In the genomic region with DNA sequence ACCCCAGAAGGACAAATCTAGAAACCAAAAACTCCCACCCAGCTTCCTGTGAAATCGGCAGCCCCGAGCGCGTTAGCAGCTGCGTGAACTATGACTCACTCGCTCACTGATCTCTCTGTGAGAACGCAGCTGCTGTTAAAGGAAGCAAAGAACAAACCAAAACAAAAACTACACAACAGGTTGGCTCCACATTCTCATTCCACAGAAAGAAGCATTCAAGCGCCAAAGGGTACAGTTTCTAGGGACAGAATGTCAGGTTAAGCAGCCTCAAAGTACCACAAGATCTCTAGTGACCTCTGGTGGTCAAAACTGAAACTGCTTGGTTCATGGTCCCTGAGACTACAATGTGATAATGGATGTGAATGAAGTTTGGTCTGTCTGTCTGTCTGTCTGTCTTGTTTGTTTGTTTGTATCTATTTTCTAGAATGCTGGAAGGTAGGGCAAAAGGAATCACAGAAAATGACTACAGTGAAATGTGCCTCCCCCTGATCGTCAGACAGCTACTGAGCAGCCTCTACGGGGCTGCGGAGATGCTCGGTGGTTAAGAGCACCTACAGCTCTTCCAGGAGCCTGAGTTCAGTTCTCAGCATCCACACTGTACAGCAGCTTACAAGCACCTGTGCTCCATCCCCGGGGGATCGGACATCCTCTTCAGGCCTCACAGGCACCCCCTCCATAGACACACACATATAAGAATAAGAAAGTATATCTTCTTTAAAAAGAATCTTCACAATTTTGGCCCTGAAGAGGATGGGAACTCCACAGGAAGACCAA, we compare ENCODE assay signal across 8 mouse cellular contexts. TPM values are rescaled to one million over a fixed set of nuclear protein-coding genes. Genes with fewer than 3 reads are reported as not detected.
A peak's percentile ranks its signal among the peaks of the same experiment; 100 is the strongest.
DNase-seq lines count a peak whose midpoint lies in the region; ATAC-seq and TF ChIP-seq lines count a peak whose summit lies in the region.

No protein-coding gene starts in this region.

- H3K27ac ChIP-seq in MEL (ENCODE audit: control insufficient read depth, low read depth, low read length) = no peak overlapping the region
- H3K27ac ChIP-seq in forebrain, embryonic 10.5 days = 0 out of 2 replicates have a peak overlapping the region, but pooled peaks have one; percentile 20
- no peak overlapping the region for H3K27ac ChIP-seq in liver, embryonic 16.5 days (ENCODE audit: low read length)
- no peak overlapping the region for H3K27ac ChIP-seq in neural tube, embryonic 12.5 days

- no peaks in the 10 kb centered on the region for H3K27me3 ChIP-seq in MEL (ENCODE audit: control insufficient read depth in 1 of 2, insufficient read depth in 2 of 2, low read length in 2 of 2)
- H3K27me3 ChIP-seq in forebrain, embryonic 10.5 days (ENCODE audit: poor library complexity, severe bottlenecking) = no peaks in the 10 kb centered on the region
- no peaks in the 10 kb centered on the region for H3K27me3 ChIP-seq in liver, embryonic 16.5 days (ENCODE audit: control insufficient read depth, insufficient read depth, low read depth, low read length)
- H3K27me3 ChIP-seq in neural tube, embryonic 12.5 days (replicated peaks) = no peaks in the 10 kb centered on the region

- ATAC-seq in liver, embryonic 16.5 days (ENCODE audit: low read depth) = no peak
- peak; percentile 71; the same call in 1 of the 2 replicates for ATAC-seq in neural tube, embryonic 12.5 days (ENCODE audit: low FRiP score, low read depth)

- intact Hi-C loops in heart, postnatal 36 days (cut with DNase I) = loop anchor here (1.0 to 5.0 kb wide), 4 partner anchors 90 to 465 kb away; partner anchors contain the start of gene Reps1

- peak overlapping the region; percentile 41 to 65 for H3K4me3 ChIP-seq in MEL (ENCODE audit: control insufficient read depth in 1 of 2, insufficient read depth in 1 of 2, low read depth in 2 of 2, low read length in 2 of 2)
- peak overlapping the region; percentile 25; the same call in 1 of the 2 replicates for H3K4me3 ChIP-seq in forebrain, embryonic 10.5 days
- peak overlapping the region; percentile 36 for H3K4me3 ChIP-seq in liver, embryonic 16.5 days (ENCODE audit: low read depth, low read length)
- no peak overlapping the region for H3K4me3 ChIP-seq in neural tube, embryonic 12.5 days

- H3K9ac ChIP-seq in MEL (ENCODE audit: control insufficient read depth, low read depth, low read length, poor library complexity, severe bottlenecking) = peak overlapping the region; percentile 31
- no peak overlapping the region for H3K9ac ChIP-seq in liver, embryonic 16.5 days (ENCODE audit: low read depth, low read length)
- H3K9ac ChIP-seq in neural tube, embryonic 12.5 days = no peak overlapping the region

- TF ChIP-seq CTCF in MEL (IDR thresholded peaks at IDR 0.05 in 2 of 3, conservative IDR thresholded peaks at IDR 0.05 in 1 of 3; ENCODE audit: control insufficient read depth in 1 of 3, insufficient read depth in 1 of 3, low read depth in 2 of 3, low read length in 3 of 3, poor library complexity in 1 of 3, severe bottlenecking in 1 of 3) = peak; percentile 43 to 84 (median 84); a peak in 5 of 6 replicates

- H3K9me3 ChIP-seq in MEL (replicated peaks; ENCODE audit: insufficient read depth, low read length) = no peaks in the 10 kb centered on the region
- H3K9me3 ChIP-seq in forebrain, embryonic 10.5 days = no peaks in the 10 kb centered on the region
- no peaks in the 10 kb centered on the region for H3K9me3 ChIP-seq in liver, embryonic 16.5 days (replicated peaks; ENCODE audit: control insufficient read depth, low read length)
- no peaks in the 10 kb centered on the region for H3K9me3 ChIP-seq in neural tube, embryonic 12.5 days

- no peak for TF ChIP-seq EP300 in MEL (IDR thresholded peaks at IDR 0.05; ENCODE audit: low read depth in 1 of 2, low read length in 2 of 2)

- H3K79me2 ChIP-seq in MEL (ENCODE audit: control insufficient read depth, insufficient read depth, low read length, poor library complexity) = no peaks in the 10 kb centered on the region

- peak; percentile 88 for TF ChIP-seq RAD21 in MEL (IDR thresholded peaks at IDR 0.05; ENCODE audit: low read depth, low read length)

- peak overlapping the region; percentile 60 for H3K4me2 ChIP-seq in liver, embryonic 16.5 days (ENCODE audit: low read depth, low read length)
- H3K4me2 ChIP-seq in neural tube, embryonic 12.5 days (replicated peaks) = peak overlapping the region; percentile 39

- TF ChIP-seq POLR2A in MEL (IDR thresholded peaks at IDR 0.05; ENCODE audit: control insufficient read depth in 1 of 2, insufficient read depth in 1 of 2, low read depth in 1 of 2, low read length in 2 of 2, poor library complexity in 1 of 2) = no peak

- no peaks in the 10 kb centered on the region for H3K4me1 ChIP-seq in MEL (ENCODE audit: control insufficient read depth in 1 of 2, insufficient read depth in 2 of 2, low read length in 2 of 2)
- H3K4me1 ChIP-seq in forebrain, embryonic 10.5 days = peaks cover 12% of the 10 kb centered on the region
- H3K4me1 ChIP-seq in liver, embryonic 16.5 days (ENCODE audit: control insufficient read depth, low read depth, low read length) = no peaks in the 10 kb centered on the region; the same call in 1 of the 2 replicates
- H3K4me1 ChIP-seq in neural tube, embryonic 12.5 days = no peaks in the 10 kb centered on the region

- DNase-seq in MEL (ENCODE audit: low read depth, low spot score) = peak; percentile 82
- peak; percentile 70 for DNase-seq in c-Kit-positive CD71-positive TER-119-negative erythroid progenitor cells, embryonic 14.5 days (ENCODE audit: low read depth)
- DNase-seq in forebrain, embryonic 10.5 days (ENCODE audit: extremely low spot score, low spot score) = peak; percentile 55
- DNase-seq in heart, postnatal 36 days = peak; percentile 78 to 79
- peak; percentile 90 for DNase-seq in layer of hippocampus, adult 11-12 months (ENCODE audit: low spot score)
- DNase-seq in testis, postnatal 10 days (ENCODE audit: low spot score) = peak; percentile 81

- H3K36me3 ChIP-seq in MEL (ENCODE audit: control insufficient read depth in 1 of 2, insufficient read depth in 2 of 2, low read length in 2 of 2) = no peaks in the 10 kb centered on the region
- H3K36me3 ChIP-seq in forebrain, embryonic 10.5 days (replicated peaks) = no peaks in the 10 kb centered on the region
- H3K36me3 ChIP-seq in liver, embryonic 16.5 days (ENCODE audit: control insufficient read depth, insufficient read depth) = no peaks in the 10 kb centered on the region
- no peaks in the 10 kb centered on the region for H3K36me3 ChIP-seq in neural tube, embryonic 12.5 days

- WGBS in forebrain, embryonic 10.5 days = 63% methylated on average over 14 of the region's 14 CpGs
- WGBS in liver, embryonic 16.5 days (ENCODE audit: insufficient replicate concordance) = 39% methylated on average over 14 of the region's 14 CpGs
- 59% methylated on average over 14 of the region's 14 CpGs for WGBS in neural tube, embryonic 12.5 days

TF ChIP-seq in MEL, 35 proteins besides CTCF, POLR2A, EP300 and RAD21:
- no peak for TF ChIP-seq KAT2A (conservative IDR thresholded peaks at IDR 0.05; ENCODE audit: low read depth, low read length)
- TF ChIP-seq BHLHE40 (IDR thresholded peaks at IDR 0.05; ENCODE audit: borderline replicate concordance, low read depth, low read length) = no peak
- TF ChIP-seq SIN3A (IDR thresholded peaks at IDR 0.05; ENCODE audit: low read length) = peak; percentile 35; the same call in 1 of the 2 replicates
- no peak for TF ChIP-seq MYB (IDR thresholded peaks at IDR 0.05; ENCODE audit: low read depth, low read length)
- no peak for TF ChIP-seq MAX (IDR thresholded peaks at IDR 0.05; ENCODE audit: low read length)
- no peak for TF ChIP-seq TBP (IDR thresholded peaks at IDR 0.05; ENCODE audit: low read depth, low read length)
- TF ChIP-seq ZMIZ1 (IDR thresholded peaks at IDR 0.05; ENCODE audit: low read depth, low read length) = no peak
- no peak for TF ChIP-seq TCF12 (IDR thresholded peaks at IDR 0.05; ENCODE audit: low read depth, low read length)
- no peak for TF ChIP-seq GABPA (IDR thresholded peaks at IDR 0.05; ENCODE audit: low read depth, low read length)
- no peak for TF ChIP-seq TAL1 (IDR thresholded peaks at IDR 0.05; ENCODE audit: low read length)
- TF ChIP-seq POLR2AphosphoS2 (IDR thresholded peaks at IDR 0.05; ENCODE audit: low read length) = no peak
- TF ChIP-seq NELFE (IDR thresholded peaks at IDR 0.05; ENCODE audit: low read depth, low read length) = no peak
- TF ChIP-seq ZNF384 (IDR thresholded peaks at IDR 0.05; ENCODE audit: low read depth, low read length) = no peak
- peak; percentile 95 for TF ChIP-seq SMC3 (IDR thresholded peaks at IDR 0.05; ENCODE audit: low read depth, low read length)
- no peak for TF ChIP-seq ELF1 (IDR thresholded peaks at IDR 0.05; ENCODE audit: low read depth, low read length)
- no peak for TF ChIP-seq USF1 (IDR thresholded peaks at IDR 0.05; ENCODE audit: low read depth, low read length)
- peak; percentile 93 for TF ChIP-seq ZC3H11A (IDR thresholded peaks at IDR 0.05; ENCODE audit: low read depth, low read length)
- TF ChIP-seq HCFC1 (IDR thresholded peaks at IDR 0.05; ENCODE audit: low read depth, low read length) = no peak

RNA-seq across cellular contexts. Expression of gene Ect2l, which starts 13.3 kb away (rescaled TPM):
- not detected in 2 replicates for total RNA-seq in MEL (2012; rRNA removed)
- polyA plus RNA-seq in MEL (2012; ENCODE audit: insufficient read depth in 1 of 2, insufficient read length in 2 of 2, low read depth in 1 of 2, low replicate concordance in 2 of 2, missing spikeins in 1 of 2) = not detected
- polyA plus RNA-seq in forebrain, embryonic 10.5 days (2016; fragmentation: Nextera tagmentation; extraction: Ambion mirVana) = 0.31 and 0.49 TPM in 2 replicates
- total RNA-seq in heart, postnatal 36 days (2021) = not detected
- polyA plus RNA-seq in liver, embryonic 16.5 days (2015; fragmentation: Nextera tagmentation; extraction: Ambion mirVana) = not detected in 2 replicates
- polyA plus RNA-seq in neural tube, embryonic 12.5 days (2016; fragmentation: Nextera tagmentation; extraction: Ambion mirVana) = 0.45 and 0.47 TPM in 2 replicates

RNA-seq across cellular contexts. Expression of gene Ccdc28a, which starts 37.4 kb away (rescaled TPM):
- total RNA-seq in MEL (2012; rRNA removed) = 5.0 and 7.0 TPM in 2 replicates
- 10 to 100 TPM in 1 of 2 experiments, not detected in 1; 16.4 TPM for polyA plus RNA-seq in MEL (2012; ENCODE audit: insufficient read depth in 1 of 2, insufficient read length in 2 of 2, low read depth in 1 of 2, low replicate concordance in 2 of 2, missing spikeins in 1 of 2)
- polyA plus RNA-seq in forebrain, embryonic 10.5 days (2016; fragmentation: Nextera tagmentation; extraction: Ambion mirVana) = 6.3 and 7.8 TPM in 2 replicates
- 10 to 100 TPM; 15.0 to 16.1 TPM for total RNA-seq in heart, postnatal 36 days (2021)
- 5.9 and 7.6 TPM in 2 replicates for polyA plus RNA-seq in liver, embryonic 16.5 days (2015; fragmentation: Nextera tagmentation; extraction: Ambion mirVana)
- polyA plus RNA-seq in neural tube, embryonic 12.5 days (2016; fragmentation: Nextera tagmentation; extraction: Ambion mirVana) = 5.6 and 7.3 TPM in 2 replicates
